Mouse (Mus musculus): Measurements from ENCODE around the gene Dhh. TPM values are rescaled to one million over a fixed set of nuclear protein-coding genes. Genes with fewer than 3 reads are reported as not detected.
A peak's percentile ranks its signal among the peaks of the same experiment; 100 is the strongest.
"Not testable (repeated sequence)": the region's sequence is repeated elsewhere in the genome, so short reads cannot be mapped to it uniquely, and the experiment has no call there.

The Dhh gene
- polyA plus RNA-seq (2012; ENCODE audit: insufficient read depth, insufficient read length, missing spikeins) = 0.40 and 0.46 TPM in 2 replicates

DNA sequence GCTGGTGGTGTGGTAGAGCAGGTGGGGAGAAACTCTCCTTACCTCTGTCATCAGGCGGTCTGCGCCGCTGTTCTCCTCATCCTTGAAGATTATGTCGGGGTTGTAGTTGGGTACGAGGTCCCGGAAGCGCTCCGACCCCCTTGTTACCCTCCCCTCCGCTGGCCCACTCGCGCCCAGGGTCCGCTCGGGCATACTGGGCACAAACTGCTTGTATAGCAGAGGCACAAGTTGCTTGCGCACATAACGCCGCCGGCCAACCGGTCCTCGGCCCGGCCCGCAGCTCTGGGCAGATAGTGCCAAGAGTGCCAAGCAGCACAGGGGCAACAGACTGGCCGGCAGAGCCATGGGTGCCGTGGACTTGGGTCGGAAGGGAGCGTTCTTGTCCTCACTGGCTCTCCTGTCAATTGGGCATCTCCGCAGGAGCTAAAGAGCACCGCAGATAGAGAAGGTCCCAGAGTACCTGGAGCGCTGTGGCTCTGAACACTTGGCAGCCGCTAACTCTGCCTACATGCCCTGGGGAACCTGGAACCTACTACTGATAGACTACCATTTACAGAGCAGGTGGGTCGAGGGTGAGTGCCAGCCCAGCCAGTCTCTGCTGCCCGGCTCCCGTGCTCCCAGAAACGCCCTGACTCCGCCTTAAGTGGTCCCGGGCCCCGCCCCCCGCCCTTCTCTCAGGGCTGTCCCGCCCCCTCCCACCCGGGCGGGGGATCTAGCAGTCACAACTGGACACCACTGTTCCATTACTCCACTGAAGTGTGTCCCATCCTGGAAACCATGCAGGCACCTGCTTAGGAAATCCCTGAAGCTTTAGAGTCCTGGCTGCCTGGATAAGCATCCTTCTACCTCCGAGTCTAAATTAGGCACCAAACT is at the start of gene Dhh:
TSS of gene Dhh (minus strand) at position 613 of the 873 bp plus-strand sequence.
- peak within 1 kb of the TSS; percentile 31 for H3K4me3 ChIP-seq (ENCODE audit: insufficient read depth, low read depth, low read length)
- no peak within 1 kb of the TSS for H3K27ac ChIP-seq (replicated peaks; ENCODE audit: low read depth, low read length)
- H3K4me1 ChIP-seq (ENCODE audit: control insufficient read depth, insufficient read depth, insufficient read length, low read length) = peaks cover 15% of the 10 kb centered on the region

DNA sequence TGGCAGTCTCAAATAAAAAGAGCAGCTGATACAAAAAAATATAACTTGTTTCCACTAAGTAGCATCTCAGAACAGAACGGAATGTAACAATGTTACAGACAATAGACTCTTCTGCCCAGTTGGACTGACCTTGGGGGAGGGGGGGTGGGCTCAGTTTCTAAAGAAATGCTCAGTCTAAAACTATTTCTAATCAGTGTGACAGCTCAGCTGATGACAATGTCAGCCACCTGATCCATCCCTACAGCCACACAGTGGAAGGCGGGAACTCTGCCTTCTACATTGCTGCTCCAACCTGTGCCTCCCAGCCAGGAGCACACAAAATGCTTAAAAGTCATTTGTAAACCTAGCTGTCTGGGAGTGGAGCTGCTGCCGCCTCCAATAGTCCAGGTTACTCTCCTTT is 49.5 kb upstream of the Dhh start:
- Histone ChIP-seq H3K4me3 (ENCODE audit: insufficient read depth, low read depth, low read length) (no peak overlapping the region), H3K27ac (replicated peaks; ENCODE audit: low read depth, low read length) (no peak overlapping the region), H3K4me1 (ENCODE audit: control insufficient read depth, insufficient read depth, insufficient read length, low read length) (peaks cover 3% of the 10 kb centered on the region; the same call in 1 of the 2 replicates)

- no peak overlapping the region for H3K27ac ChIP-seq (replicated peaks; ENCODE audit: low read depth, low read length)
- H3K4me3 ChIP-seq (ENCODE audit: insufficient read depth, low read depth, low read length) = no peak overlapping the region
These were observed 44.8 kb upstream of the Dhh start for GRCm38 (mm10) chr15:98943133-98943532.

GRCm38 (mm10) chr15:98942081-98942480 is 43.7 kb upstream of the Dhh start:
- Histone ChIP-seq H3K27ac (replicated peaks; ENCODE audit: low read depth, low read length) (no peak overlapping the region), H3K4me1 (ENCODE audit: control insufficient read depth, insufficient read depth, insufficient read length, low read length) (no peaks in the 10 kb centered on the region), H3K4me3 (ENCODE audit: insufficient read depth, low read depth, low read length) (no peak overlapping the region)

More at GRCm38 (mm10) chr15:98943133-98943532, 44.8 kb upstream of the Dhh start:
- H3K4me1 ChIP-seq (ENCODE audit: control insufficient read depth, insufficient read depth, insufficient read length, low read length) = no peaks in the 10 kb centered on the region

- Histone ChIP-seq H3K4me3 (ENCODE audit: insufficient read depth, low read depth, low read length) (no peak overlapping the region), H3K27ac (replicated peaks; ENCODE audit: low read depth, low read length) (no peak overlapping the region), H3K4me1 (ENCODE audit: control insufficient read depth, insufficient read depth, insufficient read length, low read length) (no peaks in the 10 kb centered on the region)
These were observed 43.2 kb upstream of the Dhh start for GRCm38 (mm10) chr15:98941539-98941938.

GRCm38 (mm10) chr15:98940816-98941215 is 42.5 kb upstream of the Dhh start:
- no peak overlapping the region for H3K4me3 ChIP-seq (ENCODE audit: insufficient read depth, low read depth, low read length)
- H3K27ac ChIP-seq (replicated peaks; ENCODE audit: low read depth, low read length) = no peak overlapping the region
- H3K4me1 ChIP-seq (ENCODE audit: control insufficient read depth, insufficient read depth, insufficient read length, low read length) = no peaks in the 10 kb centered on the region

DNA sequence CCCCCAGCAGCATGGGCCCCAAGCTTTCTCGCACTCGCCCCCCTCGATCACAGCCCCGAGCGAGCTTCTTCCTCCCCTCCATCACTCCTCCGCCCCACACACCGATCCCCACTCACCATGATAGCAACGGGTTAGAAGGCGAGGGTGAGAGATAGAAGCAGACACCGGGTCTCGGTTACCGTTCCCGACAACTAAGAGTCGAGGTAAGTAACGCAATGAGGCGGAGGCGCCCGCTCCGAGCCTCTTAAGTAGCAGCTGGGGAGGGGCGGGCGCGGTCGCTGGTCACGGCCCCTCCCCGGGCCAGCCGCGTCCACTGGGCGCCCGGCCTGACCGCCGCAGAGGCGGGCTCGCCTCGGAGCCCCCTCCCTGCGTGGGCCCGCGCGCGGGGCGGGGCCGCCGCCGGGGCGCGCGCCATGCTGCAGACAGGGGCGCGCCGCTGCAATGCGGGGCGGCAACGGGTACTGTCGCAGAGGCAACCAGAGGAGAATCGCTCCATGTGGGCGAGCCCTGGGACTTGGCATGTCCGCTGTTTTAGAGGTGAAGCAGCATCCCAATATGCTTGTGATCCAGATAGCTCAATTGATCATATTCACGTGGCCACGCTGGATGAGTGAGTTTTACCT is 36.0 kb upstream of the Dhh start, which contains the start of gene Tuba1b:
TSS of gene Tuba1b (minus strand) at position 349 of the 623 bp plus-strand sequence.
- Histone ChIP-seq H3K27ac (replicated peaks; ENCODE audit: low read depth, low read length) (peak within 1 kb of the TSS; percentile 78), H3K4me1 (ENCODE audit: control insufficient read depth, insufficient read depth, insufficient read length, low read length) (peaks cover 3% of the 10 kb centered on the region), H3K4me3 (ENCODE audit: insufficient read depth, low read depth, low read length) (peak within 1 kb of the TSS; percentile 94)

GRCm38 (mm10) chr15:98933833-98934216 is 35.5 kb upstream of the Dhh start:
- peak overlapping the region; percentile 94 for H3K4me3 ChIP-seq (ENCODE audit: insufficient read depth, low read depth, low read length)
- peak overlapping the region; percentile 78 for H3K27ac ChIP-seq (replicated peaks; ENCODE audit: low read depth, low read length)
- H3K4me1 ChIP-seq (ENCODE audit: control insufficient read depth, insufficient read depth, insufficient read length, low read length) = peaks cover 3% of the 10 kb centered on the region

GRCm38 (mm10) chr15:98933004-98933671 is 34.8 kb upstream of the Dhh start:
- Histone ChIP-seq H3K27ac (replicated peaks; ENCODE audit: low read depth, low read length) (peak overlapping the region; percentile 23; the same call in 1 of the 2 replicates), H3K4me3 (ENCODE audit: insufficient read depth, low read depth, low read length) (peak overlapping the region; percentile 94)

DNA sequence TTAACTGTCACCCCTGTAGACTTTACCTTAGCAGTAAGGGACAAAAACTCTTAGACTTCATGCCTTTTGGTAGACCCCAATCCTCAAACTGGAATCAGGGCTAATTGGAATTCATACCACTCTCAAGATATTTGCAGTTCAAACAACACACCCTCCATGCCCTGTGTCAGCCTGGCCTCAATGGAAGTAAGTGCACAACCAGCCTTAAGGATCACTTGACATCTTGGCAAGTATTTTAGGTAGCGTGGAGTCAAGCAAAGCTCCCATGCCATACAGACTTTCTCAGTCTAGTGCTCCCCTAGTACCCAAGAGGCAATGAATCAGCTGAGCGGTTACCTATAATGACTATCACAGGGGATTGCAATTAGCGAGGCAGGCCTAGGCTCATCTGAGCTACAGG is 32.7 kb upstream of the Dhh start:
- no peak overlapping the region for H3K27ac ChIP-seq (replicated peaks; ENCODE audit: low read depth, low read length)
- peaks cover 3% of the 10 kb centered on the region for H3K4me1 ChIP-seq (ENCODE audit: control insufficient read depth, insufficient read depth, insufficient read length, low read length)
- H3K4me3 ChIP-seq (ENCODE audit: insufficient read depth, low read depth, low read length) = no peak overlapping the region

More at GRCm38 (mm10) chr15:98933004-98933671, 34.8 kb upstream of the Dhh start:
- H3K4me1 ChIP-seq (ENCODE audit: control insufficient read depth, insufficient read depth, insufficient read length, low read length) = not testable (repeated sequence)

DNA sequence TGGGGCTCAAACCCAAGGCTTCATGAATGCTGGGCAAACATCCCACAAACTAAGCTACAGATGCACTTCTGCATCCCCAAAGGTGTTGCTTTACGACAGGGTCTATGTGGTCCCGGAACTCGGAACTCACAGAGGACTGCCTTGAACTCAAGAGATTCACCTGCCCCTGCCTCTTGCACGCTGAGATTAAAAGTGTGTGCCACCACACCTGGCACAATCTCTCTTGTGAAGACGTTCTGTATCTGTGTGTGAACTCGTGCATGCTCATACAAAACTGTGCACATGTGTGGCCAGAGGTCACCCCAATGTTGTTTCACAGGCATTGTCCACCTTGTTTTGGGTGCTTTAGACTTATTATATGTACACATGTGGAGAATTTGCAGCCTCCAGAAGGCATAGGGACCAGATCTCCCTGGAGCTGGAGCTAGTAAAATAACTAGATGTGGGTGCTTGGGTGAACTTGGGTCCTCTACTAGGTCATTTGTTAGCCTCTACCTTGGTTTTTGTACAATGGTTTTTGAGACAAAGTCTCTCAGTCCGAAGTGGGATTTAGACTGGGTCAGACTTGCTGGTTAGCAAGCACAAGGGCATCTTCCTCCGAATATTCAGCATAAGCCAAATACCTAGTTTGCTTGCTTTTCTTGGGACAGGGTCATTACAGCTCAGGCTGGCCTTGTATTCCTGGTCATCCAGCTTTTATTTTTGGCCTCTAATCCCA is 31.8 kb upstream of the Dhh start:
- Histone ChIP-seq H3K4me3 (ENCODE audit: insufficient read depth, low read depth, low read length) (no peak overlapping the region), H3K4me1 (ENCODE audit: control insufficient read depth, insufficient read depth, insufficient read length, low read length) (peaks cover under 1% of the 10 kb centered on the region; the same call in 1 of the 2 replicates), H3K27ac (replicated peaks; ENCODE audit: low read depth, low read length) (no peak overlapping the region)

DNA sequence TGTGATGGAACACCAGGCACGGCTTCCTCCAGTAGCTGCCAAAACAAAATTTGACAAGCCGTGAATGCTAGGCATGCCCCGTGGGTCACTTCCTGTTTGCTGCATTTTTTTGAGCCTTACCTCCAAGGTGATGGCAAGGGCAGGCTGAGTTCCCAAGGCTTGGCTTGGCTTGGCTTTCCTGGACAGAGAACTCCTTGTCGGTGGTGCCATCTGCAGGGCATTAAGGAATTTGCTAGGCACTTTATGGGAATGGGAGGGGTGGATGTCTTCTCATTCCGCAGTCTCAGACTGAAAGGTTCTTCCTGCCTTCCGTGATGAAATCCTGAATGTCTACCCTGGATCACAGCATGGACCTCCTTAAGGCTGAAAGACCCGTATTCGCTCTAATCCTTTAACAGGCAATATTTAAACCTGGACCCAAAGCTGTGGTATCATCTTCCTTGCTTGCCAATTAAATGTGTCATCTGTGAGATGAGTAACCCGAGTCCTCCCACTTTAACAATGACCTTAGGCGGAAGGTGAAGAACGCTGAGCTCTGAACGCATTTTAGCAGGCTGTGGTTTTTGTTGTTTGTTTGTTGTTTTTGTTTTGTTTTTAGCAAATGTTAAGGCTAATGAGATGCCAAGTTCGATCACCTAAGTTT is 30.4 kb upstream of the Dhh start:
- Histone ChIP-seq H3K27ac (replicated peaks; ENCODE audit: low read depth, low read length) (no peak overlapping the region), H3K4me1 (ENCODE audit: control insufficient read depth, insufficient read depth, insufficient read length, low read length) (no peaks in the 10 kb centered on the region), H3K4me3 (ENCODE audit: insufficient read depth, low read depth, low read length) (no peak overlapping the region)

DNA sequence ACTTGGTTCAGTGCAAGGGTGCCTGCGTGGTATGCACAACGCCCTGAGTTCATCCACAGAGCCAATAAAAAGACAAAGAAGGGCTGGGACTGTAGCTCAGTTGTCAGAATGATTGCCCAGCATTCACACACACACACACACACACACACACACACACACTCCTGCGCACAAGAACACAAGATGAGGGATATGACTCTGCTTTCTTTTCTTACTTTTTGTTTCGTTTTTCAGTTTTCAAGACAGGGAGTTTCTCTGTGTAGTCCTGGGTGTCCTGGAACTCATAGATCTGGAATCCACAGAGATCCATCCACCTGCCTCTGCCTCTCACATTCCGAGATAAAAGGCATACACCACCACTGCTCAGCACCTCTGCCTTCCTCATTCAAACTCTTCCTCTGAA is 29.2 kb upstream of the Dhh start:
- Histone ChIP-seq H3K27ac (replicated peaks; ENCODE audit: low read depth, low read length) (no peak overlapping the region), H3K4me1 (ENCODE audit: control insufficient read depth, insufficient read depth, insufficient read length, low read length) (no peaks in the 10 kb centered on the region), H3K4me3 (ENCODE audit: insufficient read depth, low read depth, low read length) (no peak overlapping the region)

- Histone ChIP-seq H3K4me1 (ENCODE audit: control insufficient read depth, insufficient read depth, insufficient read length, low read length) (no peaks in the 10 kb centered on the region), H3K27ac (replicated peaks; ENCODE audit: low read depth, low read length) (no peak overlapping the region), H3K4me3 (ENCODE audit: insufficient read depth, low read depth, low read length) (no peak overlapping the region)
These were observed 26.3 kb upstream of the Dhh start for GRCm38 (mm10) chr15:98924682-98925081.

Measured in brown adipose tissue, adult 24 weeks (tissue).